Mouse (Mus musculus): ENCODE results near the gene Lrrc4c. TPM values are rescaled to one million over a fixed set of nuclear protein-coding genes. Genes with fewer than 3 reads are reported as not detected.

Lrrc4c gene
- polyA plus RNA-seq, 1 experiment from 2014 or later: 11.1 TPM

GRCm38 (mm10) chr2:97361235-97361634 lies 1043.3 kb downstream of the Lrrc4c start:
- Histone ChIP-seq H3K36me3 (no peaks in the 10 kb centered on the region), H3K27me3 (no peaks in the 10 kb centered on the region), H3K27ac (no peak overlapping the region), H3K4me2 (replicated peaks) (no peak overlapping the region), H3K4me1 (no peaks in the 10 kb centered on the region), H3K9ac (no peak overlapping the region), H3K4me3 (no peak overlapping the region), H3K9me3 (replicated peaks) (no peaks in the 10 kb centered on the region)
- no peak for ATAC-seq (ENCODE audit: low FRiP score)
- 90% methylated on average over 2 of the region's 2 CpGs for WGBS

DNA sequence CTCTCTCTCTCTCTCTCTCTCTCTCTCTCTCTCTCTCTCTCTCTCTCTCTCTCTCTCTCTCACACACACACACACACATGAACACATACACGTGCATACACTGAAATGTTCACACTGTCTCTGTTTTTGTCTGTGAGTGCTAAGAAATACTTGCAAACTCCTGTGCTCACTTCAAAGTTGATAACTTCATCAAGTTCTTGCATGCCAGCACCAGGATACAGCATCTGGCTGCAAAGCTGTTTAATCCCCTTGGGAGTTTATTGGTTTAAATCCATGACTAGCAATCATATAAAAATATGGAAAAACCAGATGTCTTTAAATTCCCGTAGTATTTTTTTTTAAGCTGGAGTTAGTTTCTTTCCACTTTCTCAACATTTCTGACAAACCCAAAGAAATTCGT lies 1052.0 kb downstream of the Lrrc4c start:
- WGBS: 78% methylated on average over 3 of the region's 3 CpGs

DNA sequence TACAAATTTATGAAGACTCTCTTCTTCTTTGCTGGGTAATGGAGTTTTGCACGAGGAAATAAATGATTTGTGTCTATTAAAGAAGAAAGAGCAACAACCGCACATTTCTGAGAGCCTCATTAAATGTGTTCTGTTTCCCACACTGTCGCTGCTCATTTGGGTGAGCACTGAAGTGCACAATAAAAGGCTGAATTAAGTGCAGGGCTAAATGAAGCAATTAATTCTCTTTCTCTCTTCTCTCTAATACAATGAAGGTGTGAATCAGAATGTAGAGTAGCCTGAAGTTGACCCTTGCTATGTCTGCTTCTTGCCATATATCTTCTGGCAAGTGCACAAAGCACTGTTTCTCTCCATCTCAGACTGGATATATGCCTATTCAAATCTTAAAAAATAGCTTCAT lies 1073.5 kb downstream of the Lrrc4c start:
- 63% methylated on average over 3 of the region's 3 CpGs for WGBS
- H3K36me3 ChIP-seq: no peaks in the 10 kb centered on the region
- no peaks in the 10 kb centered on the region for H3K4me1 ChIP-seq
- no peak overlapping the region for H3K27ac ChIP-seq
- H3K27me3 ChIP-seq: no peaks in the 10 kb centered on the region
- H3K9ac ChIP-seq: no peak overlapping the region
- no peak overlapping the region for H3K4me3 ChIP-seq
- H3K4me2 ChIP-seq (replicated peaks): no peak overlapping the region
- no peaks in the 10 kb centered on the region for H3K9me3 ChIP-seq (replicated peaks)
- no peak for ATAC-seq (ENCODE audit: low FRiP score)

More for the DNA sequence above, 1052.0 kb downstream of the Lrrc4c start:
- no peak overlapping the region for H3K27ac ChIP-seq
- no peak overlapping the region for H3K4me3 ChIP-seq
- no peak overlapping the region for H3K9ac ChIP-seq
- no peaks in the 10 kb centered on the region for H3K27me3 ChIP-seq
- no peak for ATAC-seq (ENCODE audit: low FRiP score)
- H3K4me2 ChIP-seq (replicated peaks): no peak overlapping the region
- H3K36me3 ChIP-seq: no peaks in the 10 kb centered on the region
- H3K4me1 ChIP-seq: no peaks in the 10 kb centered on the region
- no peaks in the 10 kb centered on the region for H3K9me3 ChIP-seq (replicated peaks)

GRCm38 (mm10) chr2:97391876-97392275 lies 1073.9 kb downstream of the Lrrc4c start:
- no peaks in the 10 kb centered on the region for H3K36me3 ChIP-seq
- no peaks in the 10 kb centered on the region for H3K9me3 ChIP-seq (replicated peaks)
- no peak for ATAC-seq (ENCODE audit: low FRiP score)
- WGBS: 93% methylated on average over 2 of the region's 2 CpGs
- H3K4me3 ChIP-seq: no peak overlapping the region
- H3K9ac ChIP-seq: no peak overlapping the region
- H3K27me3 ChIP-seq: no peaks in the 10 kb centered on the region
- no peak overlapping the region for H3K27ac ChIP-seq
- no peaks in the 10 kb centered on the region for H3K4me1 ChIP-seq
- H3K4me2 ChIP-seq (replicated peaks): no peak overlapping the region

- Histone ChIP-seq H3K4me3 (no peak overlapping the region), H3K9ac (no peak overlapping the region), H3K4me2 (replicated peaks) (no peak overlapping the region), H3K27me3 (no peaks in the 10 kb centered on the region), H3K36me3 (no peaks in the 10 kb centered on the region), H3K4me1 (no peaks in the 10 kb centered on the region), H3K27ac (no peak overlapping the region), H3K9me3 (replicated peaks) (no peaks in the 10 kb centered on the region)
- 83% methylated on average over 1 of the region's 1 CpGs for WGBS
- no peak for ATAC-seq (ENCODE audit: low FRiP score)
Observed at GRCm38 (mm10) chr2:97413066-97413465, 1095.1 kb downstream of the Lrrc4c start.

DNA sequence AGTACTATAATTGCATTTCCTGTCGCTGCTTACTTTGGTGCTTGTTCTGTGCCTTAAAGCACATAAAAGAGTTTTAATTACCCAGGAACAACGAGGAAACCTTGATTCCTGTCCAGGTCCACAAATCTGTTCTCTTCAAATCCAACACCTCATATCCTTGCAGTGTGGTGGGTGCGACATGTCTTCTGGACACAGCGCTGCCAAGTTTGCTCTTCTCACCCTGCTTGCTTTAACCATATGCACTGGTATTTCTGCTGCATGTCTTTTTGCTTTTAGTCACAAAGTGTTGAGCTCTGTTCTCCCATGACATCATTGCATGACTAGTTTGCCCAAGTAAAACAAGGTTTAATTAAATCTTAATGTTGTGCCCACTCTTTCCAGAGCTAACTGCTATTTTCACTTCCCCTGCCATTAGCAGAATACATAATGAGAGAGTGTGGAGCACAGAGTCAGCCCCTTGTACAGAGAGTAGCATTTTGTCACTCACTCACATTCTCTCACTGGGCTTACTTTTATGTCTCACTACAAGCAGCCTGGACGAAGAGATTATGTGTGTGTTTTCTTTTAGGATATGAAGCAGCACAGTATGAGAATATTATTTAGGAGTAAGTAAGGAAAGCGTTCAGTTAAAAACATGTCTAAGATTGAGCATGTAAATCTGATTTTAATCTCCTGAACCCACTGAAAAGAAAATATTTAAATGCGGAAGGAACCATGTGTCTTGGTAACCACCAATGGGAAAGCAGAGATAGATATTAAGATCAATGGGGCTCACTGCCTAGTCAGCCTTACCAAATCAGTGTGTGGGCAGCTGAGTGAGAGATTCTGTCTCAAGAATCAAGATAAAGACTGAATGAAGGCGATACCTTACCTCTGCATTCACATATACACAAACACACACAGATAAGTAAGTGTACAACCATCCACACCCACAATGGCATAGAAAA lies 1096.7 kb downstream of the Lrrc4c start:
- no peak overlapping the region for H3K27ac ChIP-seq
- H3K4me2 ChIP-seq (replicated peaks): no peak overlapping the region
- H3K4me3 ChIP-seq: no peak overlapping the region
- no peaks in the 10 kb centered on the region for H3K4me1 ChIP-seq
- 85% methylated on average over 8 of the region's 8 CpGs for WGBS
- H3K9me3 ChIP-seq (replicated peaks): no peaks in the 10 kb centered on the region
- no peak overlapping the region for H3K9ac ChIP-seq
- no peaks in the 10 kb centered on the region for H3K27me3 ChIP-seq
- H3K36me3 ChIP-seq: no peaks in the 10 kb centered on the region
- ATAC-seq (ENCODE audit: low FRiP score): no peak

DNA sequence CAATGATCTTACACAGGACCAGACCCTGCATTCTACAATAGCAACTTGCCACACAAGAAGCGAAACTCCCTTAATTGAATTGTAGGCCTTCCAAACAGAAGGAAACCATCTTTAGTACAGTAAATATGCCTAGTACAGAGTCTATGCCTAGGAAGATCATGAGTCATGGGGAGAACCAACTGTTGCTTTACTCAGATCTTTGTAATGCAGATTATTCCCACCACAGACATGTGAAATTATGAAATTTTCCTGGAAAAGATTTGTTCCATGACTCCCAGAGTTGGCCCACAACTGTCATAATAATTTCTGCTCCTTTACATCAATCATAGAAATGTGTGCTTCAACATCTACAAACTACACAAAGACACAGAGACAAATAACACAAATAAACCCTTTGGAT lies 1116.2 kb downstream of the Lrrc4c start:
- Histone ChIP-seq H3K9me3 (replicated peaks) (no peaks in the 10 kb centered on the region), H3K27ac (no peak overlapping the region), H3K4me1 (no peaks in the 10 kb centered on the region), H3K4me2 (replicated peaks) (no peak overlapping the region), H3K27me3 (no peaks in the 10 kb centered on the region), H3K4me3 (no peak overlapping the region), H3K36me3 (no peaks in the 10 kb centered on the region), H3K9ac (no peak overlapping the region)
- no peak for ATAC-seq (ENCODE audit: low FRiP score)
- WGBS: 98% methylated on average over 1 of the region's 1 CpGs

DNA sequence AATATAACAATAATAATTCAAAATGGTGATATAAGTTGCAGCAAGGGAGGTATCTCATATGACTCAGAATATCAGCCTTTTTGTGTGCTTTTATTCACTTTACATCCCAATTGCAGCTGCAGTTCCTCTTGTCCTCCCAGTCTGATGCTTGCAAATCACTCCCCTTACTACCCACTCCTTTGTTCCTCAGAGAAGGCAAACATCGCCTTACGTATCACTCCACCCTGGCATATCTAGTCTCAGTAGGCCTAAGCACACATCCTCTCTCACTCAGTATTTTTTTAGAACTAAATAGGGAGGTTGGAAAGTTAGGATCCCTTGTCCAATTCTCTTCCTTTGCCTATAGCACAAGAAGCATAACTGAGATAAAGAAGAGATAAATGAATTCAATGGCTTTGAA lies 1117.6 kb downstream of the Lrrc4c start:
- H3K27ac ChIP-seq: no peak overlapping the region
- H3K4me2 ChIP-seq (replicated peaks): no peak overlapping the region
- no peaks in the 10 kb centered on the region for H3K9me3 ChIP-seq (replicated peaks)
- H3K27me3 ChIP-seq: no peaks in the 10 kb centered on the region
- ATAC-seq (ENCODE audit: low FRiP score): no peak
- 71% methylated on average over 2 of the region's 2 CpGs for WGBS
- H3K4me1 ChIP-seq: no peaks in the 10 kb centered on the region
- no peak overlapping the region for H3K4me3 ChIP-seq
- no peak overlapping the region for H3K9ac ChIP-seq
- no peaks in the 10 kb centered on the region for H3K36me3 ChIP-seq

DNA sequence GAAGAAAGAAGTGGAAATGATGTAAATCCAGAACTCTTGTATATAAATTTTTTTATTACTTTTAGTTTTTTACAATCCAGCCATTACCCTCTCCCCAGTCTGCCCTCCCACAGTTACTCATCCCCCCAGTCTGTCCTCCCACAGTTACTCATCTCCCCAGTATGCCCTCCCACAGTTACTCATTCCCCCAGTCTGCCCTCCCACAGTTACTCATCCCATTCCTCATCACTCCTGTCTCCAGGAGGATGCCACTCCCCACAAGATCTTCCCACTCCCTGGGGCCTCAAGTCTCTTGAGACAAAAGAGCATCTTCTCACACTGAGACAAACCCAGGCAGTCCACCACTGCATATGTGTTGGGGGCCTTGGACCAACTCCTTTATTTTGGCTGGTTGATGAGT lies 1119.8 kb downstream of the Lrrc4c start:
- Histone ChIP-seq H3K4me1 (no peaks in the 10 kb centered on the region), H3K4me2 (replicated peaks) (no peak overlapping the region), H3K36me3 (no peaks in the 10 kb centered on the region), H3K9ac (no peak overlapping the region), H3K9me3 (replicated peaks) (no peaks in the 10 kb centered on the region), H3K27me3 (no peaks in the 10 kb centered on the region), H3K27ac (no peak overlapping the region), H3K4me3 (no peak overlapping the region)
- no peak for ATAC-seq (ENCODE audit: low FRiP score)

GRCm38 (mm10) chr2:97463573-97463972 lies 1145.6 kb downstream of the Lrrc4c start:
- H3K9ac ChIP-seq: no peak overlapping the region
- no peaks in the 10 kb centered on the region for H3K9me3 ChIP-seq (replicated peaks)
- no peak overlapping the region for H3K4me3 ChIP-seq
- ATAC-seq (ENCODE audit: low FRiP score): no peak
- H3K4me1 ChIP-seq: 0 out of 2 replicates have a peak, but pooled peaks cover 6% of the 10 kb centered on the region
- no peak overlapping the region for H3K27ac ChIP-seq
- no peaks in the 10 kb centered on the region for H3K27me3 ChIP-seq
- H3K4me2 ChIP-seq (replicated peaks): no peak overlapping the region
- no peaks in the 10 kb centered on the region for H3K36me3 ChIP-seq

- Histone ChIP-seq H3K9ac (peak overlapping the region; percentile 56), H3K36me3 (no peaks in the 10 kb centered on the region), H3K27me3 (no peaks in the 10 kb centered on the region), H3K27ac (peak overlapping the region; percentile 80), H3K4me2 (replicated peaks) (peak overlapping the region; percentile 75), H3K4me3 (peak overlapping the region; percentile 50), H3K9me3 (replicated peaks) (no peaks in the 10 kb centered on the region), H3K4me1 (peaks cover 10% of the 10 kb centered on the region; the same call in 1 of the 2 replicates)
- ATAC-seq (ENCODE audit: low FRiP score): peak; percentile 93
- under 1% methylated on average over 25 of the region's 25 CpGs for WGBS
Observed at GRCm38 (mm10) chr2:97466243-97466793, 1148.3 kb downstream of the Lrrc4c start.

DNA sequence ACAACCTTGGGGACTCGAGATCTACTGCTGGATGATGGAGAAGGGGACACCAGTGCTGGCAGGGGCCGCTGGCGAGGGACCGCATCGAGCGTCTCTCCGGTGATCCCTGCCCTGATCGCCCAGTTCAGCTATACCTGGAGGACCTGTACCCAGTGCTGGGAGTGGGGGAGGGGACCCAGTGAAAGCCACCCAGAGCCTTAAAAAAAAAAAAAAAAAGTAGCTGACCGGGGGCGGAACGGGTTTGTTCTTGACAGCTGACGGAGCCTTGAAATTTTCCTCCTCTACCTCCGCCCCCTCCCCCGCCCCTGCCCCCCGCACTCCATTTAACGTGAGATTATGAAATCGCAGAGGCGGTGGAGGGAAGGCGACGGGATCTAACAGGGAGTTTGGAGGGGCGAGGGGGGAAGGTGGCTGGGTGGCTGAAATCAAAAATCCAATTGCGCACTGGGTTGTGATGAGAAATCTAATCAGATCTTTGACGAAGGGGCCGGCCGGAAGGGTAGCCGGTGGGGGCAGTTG lies 1149.1 kb downstream of the Lrrc4c start:
- Histone ChIP-seq H3K27me3 (no peaks in the 10 kb centered on the region), H3K36me3 (no peaks in the 10 kb centered on the region), H3K4me2 (replicated peaks) (peak overlapping the region; percentile 75), H3K4me3 (peak overlapping the region; percentile 50), H3K4me1 (peaks cover 10% of the 10 kb centered on the region; the same call in 1 of the 2 replicates), H3K27ac (peak overlapping the region; percentile 80), H3K9me3 (replicated peaks) (no peaks in the 10 kb centered on the region), H3K9ac (peak overlapping the region; percentile 56)
- under 1% methylated on average over 26 of the region's 26 CpGs for WGBS
- ATAC-seq (ENCODE audit: low FRiP score): peak; percentile 84

Data from hindbrain, embryonic 12.5 days (tissue).